Mouse (Mus musculus) liver, adult (tissue): ENCODE measurements around the gene Pak7.

Source experiments
- GATA4 ChIP-seq: IDR thresholded peaks from 2 replicates; pipeline ENCODE4 v1.6.1; 2014; ENCODE audit warnings: mild to moderate bottlenecking, low read length; ENCODE audit not compliant: insufficient replicate concordance

Gene Pak7

GRCm38 (mm10) chr2:136387181-136388131 is at the start of gene Pak7:
Pak7 (minus strand) TSS chr2:136387967.
- TF ChIP-seq GATA4: no peak

GRCm38 (mm10) chr2:136425561-136425960 is 37.8 kb upstream of the Pak7 start:
- no peak for TF ChIP-seq GATA4

- TF ChIP-seq GATA4: no peak
Observed at GRCm38 (mm10) chr2:136419543-136419942, 31.8 kb upstream of the Pak7 start.

GRCm38 (mm10) chr2:136416381-136416780 is 28.6 kb upstream of the Pak7 start:
- no peak for TF ChIP-seq GATA4

DNA sequence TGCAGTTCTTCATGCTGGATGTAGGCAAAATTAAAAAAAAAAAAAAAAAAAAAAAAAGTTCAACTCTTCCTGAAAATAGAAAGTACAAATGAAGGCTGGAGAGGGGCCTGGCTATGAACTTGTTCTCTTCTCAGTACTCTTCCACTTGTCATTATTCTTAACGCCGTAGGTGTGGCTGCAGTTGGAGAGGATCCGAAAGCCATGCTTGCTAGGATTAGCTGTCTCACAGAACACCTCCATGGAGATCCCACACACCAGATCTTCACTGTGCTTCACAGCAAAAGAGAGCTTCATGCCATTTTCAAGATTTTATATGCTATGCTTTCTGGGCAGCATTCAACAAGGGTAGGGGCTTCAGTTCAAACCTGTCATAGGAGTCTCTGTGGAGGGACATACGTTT is 14.8 kb upstream of the Pak7 start:
- no peak for TF ChIP-seq GATA4

DNA sequence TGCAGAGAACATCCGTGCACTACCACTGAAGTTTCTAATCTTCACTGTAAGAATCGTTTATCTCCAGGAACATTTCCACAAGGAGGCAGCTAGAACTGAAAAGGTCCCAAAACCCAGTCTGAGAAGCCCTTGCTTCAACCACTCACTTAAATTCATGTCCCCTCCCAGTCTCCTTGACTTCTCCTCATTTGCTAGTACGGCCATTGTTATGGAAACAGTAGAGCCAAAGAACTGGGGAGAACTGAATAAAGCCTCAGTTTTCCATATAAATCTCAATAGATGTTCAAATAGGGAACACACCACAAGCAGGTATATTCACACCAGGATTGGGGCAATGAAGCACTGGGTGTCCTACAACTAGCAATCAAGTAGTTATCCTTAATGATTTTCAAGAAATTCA is 12.4 kb downstream of the Pak7 start:
- TF ChIP-seq GATA4: no peak

DNA sequence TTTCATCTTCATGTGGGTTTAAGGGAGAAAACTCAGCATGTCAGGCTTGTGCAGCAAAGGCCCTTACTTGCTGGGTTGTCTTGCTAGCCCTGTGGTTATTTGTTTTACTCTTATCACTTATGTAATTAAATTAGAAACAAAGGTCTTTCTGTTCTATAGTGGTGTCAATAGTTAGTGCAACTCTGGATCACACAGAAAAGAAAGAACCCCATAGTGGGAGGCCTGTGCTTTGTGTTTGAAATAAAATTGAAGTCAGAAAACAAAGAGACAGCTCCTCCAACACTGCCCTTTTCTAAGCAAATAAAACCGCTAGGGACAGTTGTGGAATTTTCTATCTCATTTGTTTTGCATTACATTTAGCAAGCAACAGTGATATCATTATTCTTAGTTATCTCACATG is 15.4 kb downstream of the Pak7 start:
- no peak for TF ChIP-seq GATA4

DNA sequence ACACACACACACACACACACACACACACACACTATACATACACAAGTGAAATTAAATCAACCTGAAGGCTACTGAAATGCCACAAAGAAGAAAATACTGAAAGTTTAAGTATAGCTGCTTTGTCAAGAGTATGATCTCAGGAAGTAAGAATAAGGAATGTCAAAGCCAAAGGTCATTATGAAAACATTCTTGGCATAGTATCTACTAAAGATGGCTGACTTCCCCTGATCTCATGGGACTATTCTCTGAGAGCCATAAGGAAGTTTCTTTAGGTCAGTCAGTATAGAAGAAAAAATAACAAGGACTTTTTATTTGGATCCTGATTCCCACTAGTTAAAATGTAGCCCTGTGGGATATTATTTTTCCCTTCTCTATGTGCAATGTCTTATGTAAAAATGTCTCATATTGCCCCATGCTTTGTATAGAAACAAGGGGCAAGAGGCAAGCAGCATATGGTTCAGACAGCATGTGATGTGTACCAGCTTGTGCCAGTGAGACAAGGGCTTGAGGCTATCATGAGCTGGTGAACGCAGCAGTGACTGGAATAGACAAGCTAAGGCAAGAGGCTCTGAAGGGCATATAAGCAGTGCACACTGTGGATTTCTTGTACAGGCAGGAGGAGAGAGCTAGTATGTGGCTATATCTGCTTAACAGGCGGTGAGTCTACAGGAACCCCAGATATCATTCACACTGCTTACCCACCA is 36.2 kb downstream of the Pak7 start:
- TF ChIP-seq GATA4: no peak

GRCm38 (mm10) chr2:136350459-136350858 is 37.3 kb downstream of the Pak7 start:
- no peak for TF ChIP-seq GATA4

DNA sequence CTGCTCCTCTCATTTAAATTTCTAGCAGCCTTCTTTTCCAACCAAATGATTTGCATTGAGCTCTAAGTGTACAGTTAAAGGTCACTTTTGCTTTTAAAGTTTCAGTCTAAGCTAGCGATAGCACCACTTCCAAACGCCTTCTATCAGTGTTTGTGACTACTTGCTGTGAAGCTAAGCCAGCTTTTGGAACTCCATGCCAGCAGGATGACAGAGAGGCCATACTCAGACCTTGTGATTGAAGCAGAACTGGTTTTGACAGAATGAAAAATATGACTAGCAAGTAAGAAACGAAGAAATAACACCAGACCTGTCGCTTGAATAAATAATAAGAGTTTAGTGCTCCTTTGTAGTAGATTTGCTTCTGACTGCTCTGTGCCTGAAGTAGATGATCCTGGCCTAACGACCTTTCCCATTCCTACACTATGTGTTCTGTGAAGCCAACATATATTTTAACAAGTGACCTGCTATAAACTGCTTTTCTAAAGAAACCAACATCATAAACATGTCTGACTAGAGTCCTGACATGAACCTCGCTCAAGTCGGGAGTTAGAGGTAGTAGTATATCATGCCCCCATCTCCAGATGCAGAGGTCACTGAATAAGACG is 38.0 kb downstream of the Pak7 start:
- TF ChIP-seq GATA4: no peak

GRCm38 (mm10) chr2:136329974-136330373 is 57.8 kb downstream of the Pak7 start:
- no peak for TF ChIP-seq GATA4

DNA sequence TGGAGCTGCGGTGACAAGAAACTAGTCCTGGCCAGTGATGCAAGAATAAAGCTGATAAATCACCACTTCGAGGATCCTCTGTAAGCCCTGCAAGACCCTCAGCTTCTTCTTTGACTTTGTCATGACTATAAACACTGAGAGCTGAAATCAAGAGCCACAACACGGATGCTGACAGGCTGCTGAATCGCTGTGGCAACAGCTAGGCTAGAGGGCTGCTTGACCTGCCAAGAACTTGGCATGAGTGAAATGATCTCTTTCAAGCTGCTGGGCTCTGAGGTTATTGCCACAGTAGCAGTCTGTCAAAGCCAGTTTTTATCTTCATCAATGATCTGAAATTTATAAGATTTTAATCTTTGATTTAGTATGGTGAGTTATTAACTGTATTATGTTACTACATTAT is 62.1 kb downstream of the Pak7 start:
- TF ChIP-seq GATA4: no peak

- TF ChIP-seq GATA4: no peak
Observed at GRCm38 (mm10) chr2:136309313-136309712, 78.5 kb downstream of the Pak7 start.

GRCm38 (mm10) chr2:136308743-136309142 is 79.0 kb downstream of the Pak7 start:
- TF ChIP-seq GATA4: no peak

GRCm38 (mm10) chr2:136302201-136302600 is 85.6 kb downstream of the Pak7 start:
- no peak for TF ChIP-seq GATA4

DNA sequence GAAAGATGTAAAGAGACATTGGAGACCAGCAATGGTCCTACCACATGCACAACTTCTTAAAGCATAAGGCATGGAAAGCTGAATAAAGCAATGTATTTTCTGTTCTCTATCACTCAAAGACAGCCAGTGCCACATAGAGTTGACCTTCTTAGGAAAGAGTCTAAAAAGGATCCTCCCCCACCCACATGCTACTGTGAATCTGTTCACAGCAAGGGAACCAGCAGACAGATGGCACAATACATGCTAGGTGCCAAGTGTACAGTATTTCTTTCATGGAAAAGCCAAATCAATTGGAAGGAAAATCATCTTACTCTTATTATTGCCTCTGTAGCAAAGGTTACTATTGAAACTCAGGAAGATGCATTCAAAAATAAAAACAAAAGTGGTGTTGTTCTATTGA is 86.4 kb downstream of the Pak7 start:
- TF ChIP-seq GATA4: no peak

DNA sequence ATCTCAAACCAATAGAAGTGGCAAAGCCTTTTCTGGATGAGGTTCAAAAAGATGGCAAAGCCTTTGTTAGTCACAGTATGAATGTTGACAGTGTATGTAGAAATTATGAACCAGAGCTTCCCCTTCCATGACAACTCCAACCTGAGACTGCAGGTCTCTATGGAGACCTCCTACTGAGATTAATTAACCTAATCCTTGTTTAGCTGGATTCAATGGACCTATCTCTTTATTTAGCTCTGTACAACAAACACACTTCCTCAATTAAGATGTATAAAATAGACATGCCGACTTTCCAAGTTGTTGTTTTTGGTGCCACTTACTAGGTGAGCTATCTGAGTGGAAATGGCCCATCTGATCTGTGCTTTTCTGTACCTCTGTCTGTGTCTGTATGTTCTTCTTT is 90.4 kb downstream of the Pak7 start:
- TF ChIP-seq GATA4: no peak

GRCm38 (mm10) chr2:136282043-136282442 is 105.7 kb downstream of the Pak7 start:
- TF ChIP-seq GATA4: no peak
